Mouse (Mus musculus) gastrocnemius, postnatal 36 days (tissue): ENCODE data around the gene Ankzf1. TPM values are rescaled to one million over a fixed set of nuclear protein-coding genes. Genes with fewer than 3 reads are reported as not detected.

Source experiments
- microRNA-seq, 2 experiments: library from miRNA; unstranded; fragments of <30 nt; microRNA quantifications; one replicate each; pipeline ENCODE4 v1.2.0; 2021
- total RNA-seq, 2 experiments: library from RNA; stranded (reverse); gene quantifications; 2 replicates each; pipeline ENCODE4 v1.2.3; 2021

Gene Ankzf1
- total RNA-seq, 2 experiments from 2014 or later = 3.8 to 4.7 TPM

Small RNAs within 50 kb of the gene (microRNA-seq; reads per million reads assigned to microRNA genes)
- gene Gm27943 = 0 reads per million in 2 experiments

Other genes starting within 250 kb of the Ankzf1 start
- gene Ihh, start 240.5 kb upstream of the Ankzf1 start, total RNA-seq = under 1 TPM; 0.12 to 0.20 TPM
- 1 to 10 TPM; 5.3 to 5.4 TPM for gene Nhej1, start 67.0 kb upstream of the Ankzf1 start, total RNA-seq
- gene Slc23a3, start 58.3 kb upstream of the Ankzf1 start, total RNA-seq = not detected
- gene Cnppd1, start 49.4 kb upstream of the Ankzf1 start, total RNA-seq = 10 to 100 TPM; 12.4 to 12.7 TPM
- 1 to 10 TPM; 6.5 to 8.0 TPM for gene Retreg2, start 49.4 kb upstream of the Ankzf1 start, total RNA-seq
- gene Zfand2b, start 23.5 kb upstream of the Ankzf1 start, total RNA-seq = 10 to 100 TPM; 16.3 to 16.7 TPM
- gene Abcb6, start 11.8 kb upstream of the Ankzf1 start, total RNA-seq = 10 to 100 TPM; 21.4 to 21.6 TPM
- 100 to 1,000 TPM in 1 of 2 experiments, 10 to 100 TPM in 1; 96.6 to 103 TPM for gene Atg9a, start within 50 bp of the Ankzf1 start, total RNA-seq
- gene Glb1l, start 18.7 kb downstream of the Ankzf1 start, total RNA-seq = 1 to 10 TPM; 2.3 to 3.0 TPM
- gene Stk16, start 18.7 kb downstream of the Ankzf1 start, total RNA-seq = 10 to 100 TPM; 19.4 to 23.1 TPM
- 100 to 1,000 TPM; 921 to 954 TPM for gene Tuba4a, start 27.7 kb downstream of the Ankzf1 start, total RNA-seq
- not detected for gene A630095N17Rik, start 40.0 kb downstream of the Ankzf1 start, total RNA-seq
- gene Dnajb2, start 44.3 kb downstream of the Ankzf1 start, total RNA-seq = 10 to 100 TPM; 63.1 to 67.1 TPM
- gene Ptprn, start 72.4 kb downstream of the Ankzf1 start, total RNA-seq = under 1 TPM in 1 of 2 experiments, not detected in 1; 0.10 TPM
- not detected for gene Resp18, start 86.3 kb downstream of the Ankzf1 start, total RNA-seq
- 10 to 100 TPM; 46.4 to 48.3 TPM for gene Dnpep, start 125.8 kb downstream of the Ankzf1 start, total RNA-seq
- gene Des, start 168.2 kb downstream of the Ankzf1 start, total RNA-seq = 1,000 to 10,000 TPM; 1,843 to 1,948 TPM
- gene Speg, start 183.1 kb downstream of the Ankzf1 start, total RNA-seq = 100 to 1,000 TPM; 229 to 230 TPM
- 10 to 100 TPM; 35.4 to 35.5 TPM for gene Gmppa, start 243.8 kb downstream of the Ankzf1 start, total RNA-seq